Mouse (Mus musculus) ES-E14 (cell line): ENCODE data around the gene Gm42878. TPM values are rescaled to one million over a fixed set of nuclear protein-coding genes. Genes with fewer than 3 reads are reported as not detected.

ENCODE experiments used
- DNase-seq: peaks from one replicate; pipeline ENCODE4 v3.0.0-alpha.2; 2013; ENCODE audit warnings: low read depth, low spot score
- H3K27ac ChIP-seq: 2 replicates; pipeline ENCODE4 v1.5.1; 2012; ENCODE audit warnings: low read depth, mild to moderate bottlenecking, low read length, moderate library complexity, mixed read lengths; ENCODE audit not compliant: poor library complexity, insufficient read depth, severe bottlenecking
- H3K36me3 ChIP-seq: 2 replicates; pipeline ENCODE4 v1.6.1; 2012; ENCODE audit warnings: mild to moderate bottlenecking, low read length, moderate library complexity, mixed read lengths; ENCODE audit not compliant: control insufficient read depth, poor library complexity, insufficient read depth, severe bottlenecking
- H3K4me1 ChIP-seq, 2 experiments: fragments of 150-350 bp in 1 of 2; sonication (generic) in 1 of 2; 2 replicates each; pipeline ENCODE4 v1.6.1; 2012; ENCODE audit warnings: low read length in 2 of 2, mild to moderate bottlenecking in 1 of 2, mixed read lengths in 1 of 2; ENCODE audit not compliant: control insufficient read depth in 2 of 2, insufficient read depth in 2 of 2, poor library complexity in 1 of 2
- H3K4me3 ChIP-seq, 2 experiments: fragments of 150-350 bp in 1 of 2; sonication (generic) in 1 of 2; 2 replicates each; pipeline ENCODE4 v1.5.1; 2012; ENCODE audit warnings: low read length in 2 of 2, low read depth in 1 of 2, mild to moderate bottlenecking in 1 of 2, mixed read lengths in 1 of 2; ENCODE audit not compliant: insufficient read depth in 1 of 2, poor library complexity in 1 of 2, severe bottlenecking in 1 of 2
- H3K9ac ChIP-seq: 2 replicates; pipeline ENCODE4 v1.6.1; 2012; ENCODE audit warnings: low read depth, mild to moderate bottlenecking, low read length, mixed read lengths; ENCODE audit not compliant: poor library complexity, insufficient read depth, severe bottlenecking
- H3K9me3 ChIP-seq: fragments of 150-350 bp; sonication (generic); 2 replicates; pipeline ENCODE4 v1.6.1; 2012; ENCODE audit warnings: low read depth, mild to moderate bottlenecking, low read length; ENCODE audit not compliant: control insufficient read depth, insufficient read depth
- CHD2 ChIP-seq: IDR thresholded peaks from 2 replicates; pipeline ENCODE4 v1.6.1; 2014; ENCODE audit warnings: mild to moderate bottlenecking, low read depth, low read length, inconsistent platforms
- HCFC1 ChIP-seq: IDR thresholded peaks from 2 replicates; pipeline ENCODE4 v1.6.1; 2012; ENCODE audit warnings: low read length, inconsistent platforms, borderline replicate concordance; ENCODE audit not compliant: insufficient read depth
- MAFK ChIP-seq: IDR thresholded peaks from 2 replicates; pipeline ENCODE4 v1.6.1; 2014; ENCODE audit warnings: mild to moderate bottlenecking, low read depth, low read length, inconsistent platforms; ENCODE audit not compliant: insufficient read depth
- ZC3H11A ChIP-seq: IDR thresholded peaks from 2 replicates; pipeline ENCODE4 v1.6.1; 2012; ENCODE audit warnings: low read depth, mild to moderate bottlenecking, inconsistent platforms, low read length, borderline replicate concordance
- ZNF384 ChIP-seq: IDR thresholded peaks from 2 replicates; pipeline ENCODE4 v1.6.1; 2012; ENCODE audit warnings: low read depth, low read length, inconsistent platforms
- in situ Hi-C, 2 experiments: fragments of 600-800 bp; cut with MboI; formaldehyde crosslinking; loops; one replicate each; pipeline ENCODE4 v1.15.1; 2025; ENCODE audit warnings: low sequenced_read_pairs in 2 of 2, inconsistent platforms in 1 of 2; ENCODE audit not compliant: unreplicated experiment in 2 of 2
- total RNA-seq: library from RNA; depleted of rRNA; stranded (reverse); fragments of 300-350 nt; gene quantifications from 2 replicates; pipeline ENCODE4 v1.2.3, GENCODE M21; 2012; rRNA removed

Gm42878 gene
- not detected in 2 replicates for total RNA-seq

DNA sequence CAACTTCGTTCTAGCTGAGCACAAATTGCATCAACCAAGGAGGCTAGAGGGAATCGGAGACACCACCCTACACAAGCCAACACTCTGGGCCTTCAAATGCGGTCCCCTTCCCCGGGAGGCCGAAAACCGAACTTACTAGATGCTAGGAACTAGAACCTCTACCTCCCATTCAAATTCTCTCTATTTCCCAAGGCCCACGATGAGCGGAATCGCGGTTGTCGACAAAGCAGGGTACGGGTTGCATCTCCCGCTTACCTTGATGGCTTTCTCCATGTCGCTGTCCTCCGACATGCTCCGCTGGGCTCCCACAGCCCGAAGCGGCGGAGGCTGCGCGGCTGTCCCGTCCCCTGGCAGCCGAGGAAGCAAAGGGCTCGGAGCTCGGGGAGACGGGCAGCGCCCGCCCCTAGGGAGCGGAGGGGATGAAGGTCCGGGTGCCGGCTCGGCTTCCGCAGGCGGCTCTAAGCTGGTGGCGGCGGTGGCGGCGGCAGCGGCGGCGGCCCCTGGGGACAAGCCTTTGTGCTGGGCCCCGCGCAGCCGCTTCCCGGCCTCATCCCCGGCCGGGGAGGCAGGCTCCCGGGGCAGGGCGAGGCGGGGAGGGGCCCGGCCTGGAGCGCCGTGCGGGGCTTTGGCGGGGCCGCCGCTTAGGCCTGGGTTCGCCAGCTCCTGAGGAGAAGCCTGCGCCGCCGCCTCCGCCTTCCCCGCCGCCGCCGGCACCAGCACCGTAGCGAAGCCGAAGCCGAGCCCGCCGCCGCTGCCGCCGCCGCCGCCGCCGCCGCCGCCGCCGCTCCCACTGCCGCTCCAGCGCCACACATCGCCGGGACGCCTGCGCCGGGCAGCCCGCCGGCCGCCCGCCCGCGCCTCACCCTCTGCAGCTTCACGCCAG, at the start of gene Gm42878, which contains the start of gene Adam1a:
Gene Gm42878 (minus strand): TSS at position 573 of the 883 bp plus-strand sequence.
Gene Adam1a (minus strand): TSS at position 573 of the 883 bp plus-strand sequence.
- Histone ChIP-seq H3K27ac (peak within 1 kb of the TSS; percentile 66), H3K4me3 (peak within 1 kb of the TSS; percentile 85 to 88), H3K4me1 (peaks cover 4 to 8% of the 10 kb centered on the region in 2 experiments; a peak in 3 of 4 replicates), H3K9me3 (no peaks in the 10 kb centered on the region), H3K36me3 (no peaks in the 10 kb centered on the region), H3K9ac (peak within 1 kb of the TSS; percentile 94)
- TF ChIP-seq MAFK (no peak), HCFC1 (no peak), CHD2 (no peak), ZNF384 (no peak), ZC3H11A (no peak)
- DNase-seq: no peak
- in situ Hi-C loops: no loop called here

DNA sequence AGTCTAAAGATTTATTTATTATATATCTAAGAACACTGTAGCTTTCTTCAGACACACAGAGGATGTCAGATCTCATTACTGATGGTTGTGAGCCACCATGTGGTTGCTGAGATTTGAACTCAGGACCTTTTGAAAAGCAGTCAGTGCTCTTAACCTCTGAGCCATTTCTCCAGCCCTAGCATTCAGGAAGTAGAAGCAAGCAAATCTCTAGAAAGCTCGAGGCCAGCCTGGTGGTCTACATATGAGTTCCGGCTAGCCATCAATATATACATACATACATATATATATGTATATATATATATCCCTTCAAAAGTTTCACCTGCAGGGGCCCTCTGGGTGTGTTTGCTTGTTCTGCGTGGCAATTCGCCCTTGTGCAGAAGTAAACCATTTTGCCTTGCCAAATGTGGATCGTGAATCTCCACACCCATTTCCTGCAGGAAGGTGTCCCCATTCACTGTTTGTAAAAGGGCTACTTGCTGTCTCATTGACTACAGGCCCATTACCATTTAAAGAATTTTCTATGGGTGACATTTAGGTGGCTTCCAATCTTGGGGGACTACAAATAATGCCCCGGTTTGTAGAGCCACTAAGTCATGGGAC, 49.5 kb upstream of the Gm42878 start:
- no peak for DNase-seq
- Histone ChIP-seq H3K4me1 (peaks cover 2 to 21% of the 10 kb centered on the region in 2 experiments; a peak in 2 of 4 replicates), H3K4me3 (no peak overlapping the region), H3K9me3 (no peaks in the 10 kb centered on the region), H3K9ac (no peak overlapping the region), H3K36me3 (peaks cover 2% of the 10 kb centered on the region; the same call in 1 of the 2 replicates), H3K27ac (no peak overlapping the region)
- TF ChIP-seq ZNF384 (no peak), HCFC1 (no peak)
- in situ Hi-C loops: no loop called here

- Histone ChIP-seq H3K27ac (peak within 1 kb of the TSS; percentile 48; the same call in 1 of the 2 replicates), H3K36me3 (peaks cover 2% of the 10 kb centered on the region; the same call in 1 of the 2 replicates), H3K4me3 (peak within 1 kb of the TSS; percentile 73 to 78), H3K9me3 (no peaks in the 10 kb centered on the region), H3K9ac (peak within 1 kb of the TSS; percentile 85), H3K4me1 (peaks cover 2 to 13% of the 10 kb centered on the region in 2 experiments; a peak in 2 of 4 replicates)
- TF ChIP-seq ZC3H11A (no peak), HCFC1 (no peak), ZNF384 (no peak), CHD2 (no peak), MAFK (no peak)
- in situ Hi-C loops: no loop called here
- DNase-seq: peak; percentile 88
Observed at GRCm38 (mm10) chr5:121593451-121594401, 48.4 kb upstream of the Gm42878 start, which contains the start of gene Aldh2. TSS of gene Aldh2 (minus strand) at chr5:121593824.

DNA sequence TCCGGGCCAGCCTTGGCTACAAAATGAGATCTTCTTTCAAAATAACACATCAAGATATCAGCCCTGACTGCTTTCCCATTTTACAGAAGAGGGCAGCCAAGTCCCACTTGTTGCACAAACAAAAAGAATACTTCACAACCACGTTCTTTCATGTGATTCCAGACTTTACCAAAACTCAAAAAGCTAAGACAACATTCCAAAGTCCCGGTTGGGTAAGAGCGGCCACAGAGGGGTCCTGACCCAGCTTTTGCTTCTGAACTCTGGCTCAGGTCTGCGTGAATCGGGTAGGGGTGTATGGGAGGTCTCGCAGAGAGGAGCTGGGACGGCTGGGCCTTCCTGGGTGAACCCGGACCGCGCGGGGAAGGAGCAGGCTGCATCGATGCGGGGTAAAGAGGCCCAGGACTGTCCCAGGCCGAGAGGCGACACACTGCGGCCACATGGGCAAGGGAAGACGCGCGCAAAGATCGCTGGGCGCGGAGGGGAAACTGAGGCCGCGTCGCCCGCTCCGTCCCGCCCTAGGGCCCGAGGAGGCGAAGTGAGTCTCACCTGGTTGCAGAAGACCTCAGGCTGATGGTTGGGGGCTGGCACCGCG, 47.6 kb upstream of the Gm42878 start:
- in situ Hi-C loops: no loop called here
- Histone ChIP-seq H3K9ac (peak overlapping the region; percentile 85), H3K4me1 (peaks cover 2 to 8% of the 10 kb centered on the region in 2 experiments; a peak in 2 of 4 replicates), H3K36me3 (peaks cover 2% of the 10 kb centered on the region; the same call in 1 of the 2 replicates), H3K9me3 (no peaks in the 10 kb centered on the region), H3K27ac (no peak overlapping the region), H3K4me3 (peak overlapping the region; percentile 73 to 78)
- DNase-seq: no peak
- TF ChIP-seq ZC3H11A (0 out of 2 replicates have a peak, but pooled peaks have one; percentile 2), HCFC1 (no peak)
